Mouse (Mus musculus) Patski (cell line): ENCODE data around the gene Olig1. TPM values are rescaled to one million over a fixed set of nuclear protein-coding genes. Genes with fewer than 3 reads are reported as not detected.

Experiments
- ATAC-seq: fragments of 100-300 bp; one replicate; pipeline ENCODE4 v1.8.0; 2021
- CTCF ChIA-PET: fragments of 350-600 bp; sonication (Branson Sonifier 250); formaldehyde crosslinking; loops from one replicate; lab custom pipeline; 2022; ENCODE audit warnings: inconsistent platforms; lab: Charles Lee
- POLR2A ChIA-PET: fragments of 350-600 bp; sonication (Branson Sonifier 250); formaldehyde crosslinking; loops from one replicate; lab custom pipeline; 2022; ENCODE audit warnings: antibody characterized with exemption, inconsistent platforms; lab: Charles Lee
- DNase-seq: peaks from one replicate; pipeline ENCODE4 v3.0.0-alpha.2; 2011; ENCODE audit warnings: low read depth, low spot score
- H3K27me3 ChIP-seq: fragments of 371-371 bp; one replicate; pipeline ENCODE4 v1.5.1; 2021
- CTCF ChIP-seq: fragments of 100-300 bp; IDR thresholded peaks from one replicate; pipeline ENCODE4 v1.5.1; 2021
- in situ Hi-C: fragments of 300-500 bp; cut with MboI; formaldehyde crosslinking; loops from 3 replicates; pipeline ENCODE4 v1.11.1; 2018; ENCODE audit warnings: low pct_unique_long_range_greater_than_20kb, mixed read lengths
- polyA plus RNA-seq: library from polyadenylated mRNA; unstranded; gene quantifications from one replicate; pipeline ENCODE4 v1.2.3, GENCODE M21; 2021

Gene Olig1
- polyA plus RNA-seq, 1 experiment from 2014 or later: not detected

GRCm38 (mm10) chr16:91258956-91259355, 10.6 kb upstream of the Olig1 start:
- in situ Hi-C loops: no loop called here
- peaks cover 29% of the 10 kb centered on the region for H3K27me3 ChIP-seq
- TF ChIP-seq CTCF: no peak
- DNase-seq (no peak), ATAC-seq (no peak)
- CTCF ChIA-PET: interaction anchor here (1.5 kb wide), 1 partner anchor 17 kb away, joined by 4 read pairs; no protein-coding TSS in a partner anchor
- POLR2A ChIA-PET: no interaction called here

GRCm38 (mm10) chr16:91260861-91261260, 8.7 kb upstream of the Olig1 start:
- TF ChIP-seq CTCF: no peak
- ATAC-seq (no peak), DNase-seq (no peak)
- in situ Hi-C loops: no loop called here
- CTCF ChIA-PET: no interaction called here
- H3K27me3 ChIP-seq: peaks cover 33% of the 10 kb centered on the region
- POLR2A ChIA-PET: interaction anchor here (0.6 kb wide), 1 partner anchor 1732 kb away, joined by 3 read pairs; no protein-coding TSS in a partner anchor

- in situ Hi-C loops: no loop called here
- DNase-seq (no peak), ATAC-seq (no peak)
- POLR2A ChIA-PET: no interaction called here
- CTCF ChIA-PET: no interaction called here
- no peak for TF ChIP-seq CTCF
- H3K27me3 ChIP-seq: peaks cover 34% of the 10 kb centered on the region
Measured at GRCm38 (mm10) chr16:91262467-91263220, 6.9 kb upstream of the Olig1 start.

- CTCF ChIA-PET: no interaction called here
- POLR2A ChIA-PET: no interaction called here
- ATAC-seq (no peak), DNase-seq (no peak)
- no peak for TF ChIP-seq CTCF
- H3K27me3 ChIP-seq: peaks cover 36% of the 10 kb centered on the region
- in situ Hi-C loops: no loop called here
Measured at GRCm38 (mm10) chr16:91265972-91266371, 3.6 kb upstream of the Olig1 start.

GRCm38 (mm10) chr16:91268724-91269452, 684 bp upstream of the Olig1 start:
- in situ Hi-C loops: no loop called here
- peaks cover 40% of the 10 kb centered on the region for H3K27me3 ChIP-seq
- POLR2A ChIA-PET: interaction anchor here (1.3 kb wide), 1 partner anchor 12 kb away, joined by 5 read pairs; no protein-coding TSS in a partner anchor
- TF ChIP-seq CTCF: no peak
- DNase-seq: no peak
- CTCF ChIA-PET: no interaction called here
- no peak for ATAC-seq

- in situ Hi-C loops: no loop called here
- CTCF ChIA-PET: no interaction called here
- DNase-seq: no peak
- no peak for TF ChIP-seq CTCF
- POLR2A ChIA-PET: no interaction called here
- H3K27me3 ChIP-seq: peaks cover 45% of the 10 kb centered on the region
- ATAC-seq: no peak
Measured at GRCm38 (mm10) chr16:91270212-91270971, 820 bp downstream of the Olig1 start.

GRCm38 (mm10) chr16:91270982-91271549, 1.5 kb downstream of the Olig1 start:
- TF ChIP-seq CTCF: no peak
- ChIA-PET POLR2A (no interaction called here), CTCF (no interaction called here)
- H3K27me3 ChIP-seq: peaks cover 49% of the 10 kb centered on the region
- DNase-seq: no peak
- ATAC-seq: no peak
- in situ Hi-C loops: no loop called here

GRCm38 (mm10) chr16:91271634-91272033, 2.1 kb downstream of the Olig1 start:
- H3K27me3 ChIP-seq: peaks cover 52% of the 10 kb centered on the region
- no peak for ATAC-seq
- ChIA-PET POLR2A (no interaction called here), CTCF (no interaction called here)
- in situ Hi-C loops: no loop called here
- DNase-seq: no peak
- TF ChIP-seq CTCF: no peak

GRCm38 (mm10) chr16:91280516-91280915, 10.9 kb downstream of the Olig1 start:
- in situ Hi-C loops: no loop called here
- POLR2A ChIA-PET: no interaction called here
- peaks cover 12% of the 10 kb centered on the region for H3K27me3 ChIP-seq
- no peak for TF ChIP-seq CTCF
- DNase-seq (no peak), ATAC-seq (no peak)
- CTCF ChIA-PET: interaction anchor here (1.6 kb wide), 1 partner anchor 43 kb away, joined by 4 read pairs; no protein-coding TSS in a partner anchor

GRCm38 (mm10) chr16:91292080-91292479, 22.5 kb downstream of the Olig1 start:
- TF ChIP-seq CTCF: no peak
- CTCF ChIA-PET: no interaction called here
- ATAC-seq (no peak), DNase-seq (no peak)
- H3K27me3 ChIP-seq: peaks cover 40% of the 10 kb centered on the region
- in situ Hi-C loops: no loop called here
- POLR2A ChIA-PET: no interaction called here
